Mouse (Mus musculus): ENCODE measurements at regions not wholly inside any gene's neighbourhood (a gene's known extent, or its start where the extent isn't known, plus 50 kb on each side); places are given as distances from the start of the nearest gene placed in this dataset.

DNA sequence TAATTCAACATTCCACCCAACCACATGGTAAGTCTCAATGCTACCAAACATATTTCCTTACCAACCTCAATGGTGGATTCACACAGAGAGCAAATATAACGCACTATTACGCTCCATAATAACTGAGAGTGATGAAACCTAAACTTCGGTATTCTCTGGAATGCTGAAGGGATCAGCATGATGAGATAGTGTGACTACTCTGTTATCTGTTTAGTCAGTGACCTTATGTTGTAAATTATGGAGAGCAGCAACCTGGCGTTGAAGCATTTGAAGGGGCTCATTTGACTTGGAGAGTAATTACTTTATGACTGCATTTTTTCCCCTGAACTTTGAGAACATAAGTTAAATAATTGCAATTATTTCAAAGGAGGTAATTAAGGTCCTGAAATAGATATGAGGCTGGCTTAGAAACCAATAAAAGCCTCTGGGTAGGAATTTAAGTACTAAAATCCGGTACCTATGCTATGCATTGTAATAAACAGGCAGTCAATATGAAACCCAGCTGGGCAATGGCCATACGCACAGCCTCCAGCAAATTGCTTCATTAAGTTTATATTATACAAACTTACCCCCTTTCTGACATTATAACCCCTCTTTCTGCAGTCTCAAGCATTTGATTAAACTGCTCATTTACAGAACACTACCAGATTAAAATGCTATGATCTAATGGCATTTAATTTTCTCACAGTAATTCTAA, 1378.9 kb upstream of the Jmjd1c start:
- no peak for DNase-seq (ENCODE audit: low spot score)

DNA sequence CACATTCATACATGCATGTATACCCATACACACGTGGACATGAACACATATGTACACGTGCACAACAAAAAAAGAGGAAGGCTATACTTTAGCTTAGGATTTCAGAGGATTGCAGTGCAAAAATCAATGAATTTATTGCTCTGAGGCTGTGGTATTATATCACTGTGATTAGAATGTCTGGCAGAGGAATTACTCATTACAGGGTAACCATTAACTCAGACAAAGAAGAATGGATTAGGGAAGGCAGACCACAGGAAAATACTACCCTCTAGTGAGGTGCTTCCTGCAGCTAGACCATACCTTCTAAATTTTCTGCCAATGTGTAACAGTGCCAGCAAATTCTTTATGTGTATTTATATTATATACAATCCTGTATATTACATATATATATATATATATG, 1373.4 kb upstream of the Jmjd1c start:
- no peak for DNase-seq (ENCODE audit: low spot score)

DNA sequence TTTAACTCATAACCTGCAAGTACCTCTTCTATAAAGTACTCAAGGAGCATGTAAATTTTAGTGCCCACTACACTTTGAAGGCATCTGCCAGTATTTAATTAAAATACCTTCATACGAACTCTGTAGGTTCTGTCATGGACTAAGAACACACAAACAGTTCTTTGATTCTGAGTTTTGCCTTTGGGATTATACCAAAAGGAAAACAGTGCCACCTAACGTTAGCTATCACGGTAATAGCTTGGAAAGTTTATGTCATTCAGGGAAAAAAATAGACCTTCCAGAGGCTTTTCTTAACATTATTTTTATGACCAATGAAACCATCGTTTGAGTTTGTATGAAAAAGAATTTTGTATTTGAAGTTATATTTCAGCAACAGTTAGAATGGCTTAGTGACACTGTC, 1326.5 kb upstream of the Jmjd1c start:
- DNase-seq (ENCODE audit: low spot score) = peak; percentile 15

DNA sequence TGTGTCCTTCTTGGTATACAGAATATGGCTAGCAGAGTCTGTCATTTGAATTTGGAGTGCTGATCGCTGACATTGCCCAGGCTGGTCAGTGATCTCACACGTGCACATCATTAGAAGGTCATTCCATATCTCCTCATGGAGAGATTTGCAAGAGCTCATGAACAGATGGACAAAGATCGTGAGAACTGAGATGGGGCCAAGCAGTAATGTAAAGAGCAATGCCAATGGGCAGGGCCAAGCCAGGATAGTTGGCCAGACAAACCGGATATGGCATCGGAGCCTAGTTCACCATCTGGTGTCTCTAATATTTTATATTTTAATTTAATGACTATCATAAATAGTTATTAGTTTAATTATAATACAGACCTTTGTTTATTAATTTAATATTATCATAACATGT, 1324.0 kb upstream of the Jmjd1c start:
- no peak for DNase-seq (ENCODE audit: low spot score)

DNA sequence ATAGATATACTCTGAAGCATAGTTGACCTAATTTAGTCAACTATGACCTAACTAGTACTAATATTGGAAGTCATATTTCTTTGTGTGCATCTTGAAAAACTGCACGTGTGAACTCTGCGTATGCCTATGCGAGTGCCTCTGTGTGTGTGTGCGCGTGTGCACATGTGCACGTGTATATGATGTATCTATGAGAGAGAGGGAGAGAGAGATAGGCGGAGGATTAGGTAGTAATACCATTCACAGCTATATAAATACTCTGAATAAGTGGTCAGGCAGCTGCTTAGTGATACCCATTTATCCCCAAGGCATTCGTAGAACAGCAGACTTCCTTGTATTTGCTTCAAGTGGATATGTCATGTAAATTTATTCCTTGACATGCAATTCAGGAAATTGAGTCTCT, 1310.9 kb upstream of the Jmjd1c start:
- no peak for DNase-seq (ENCODE audit: low spot score)

All from layer of hippocampus, adult 9-10 months (tissue).